Mouse (Mus musculus): Measurements from ENCODE around the gene Rack1. TPM values are rescaled to one million over a fixed set of nuclear protein-coding genes. Genes with fewer than 3 reads are reported as not detected.

Rack1 gene
- polyA plus RNA-seq, 1 experiment: 1,489 TPM

DNA sequence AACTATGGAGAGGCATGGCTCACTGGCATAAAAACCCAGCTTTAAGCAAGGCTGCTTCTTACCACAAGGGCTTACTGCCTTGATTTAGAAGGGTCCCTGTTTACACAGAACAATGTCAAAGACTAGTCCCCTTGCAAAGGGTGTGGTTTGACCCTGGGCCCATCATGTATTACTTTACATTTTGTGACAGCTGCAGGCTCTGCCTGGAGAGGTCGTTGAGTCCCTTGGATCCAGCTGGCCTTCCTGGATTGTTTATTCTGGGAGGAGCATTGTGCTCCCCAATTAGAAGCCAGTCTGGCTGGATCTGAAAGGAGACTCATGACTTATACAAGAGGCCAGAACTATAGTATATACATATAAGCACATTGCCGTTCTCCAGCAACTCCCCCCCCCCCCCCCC, 50.1 kb downstream of the Rack1 start:
- Histone ChIP-seq H3K4me3 (replicated peaks; ENCODE audit: extremely low read depth, low read depth, low read length) (no peak overlapping the region), H3K4me1 (ENCODE audit: control insufficient read depth, insufficient read depth, low read length) (peaks cover 7% of the 10 kb centered on the region)
- no peak for DNase-seq
- WGBS: 34% methylated on average over 2 of the region's 2 CpGs
- TF ChIP-seq POLR2A (IDR thresholded peaks at IDR 0.05; ENCODE audit: borderline replicate concordance, extremely low read depth, low read depth, low read length): no peak
- no peak for TF ChIP-seq CTCF (IDR thresholded peaks at IDR 0.05; ENCODE audit: insufficient read depth, low read length)

GRCm38 (mm10) chr11:48851270-48851995, 51.3 kb downstream of the Rack1 start:
- Histone ChIP-seq H3K4me3 (replicated peaks; ENCODE audit: extremely low read depth, low read depth, low read length) (no peak overlapping the region), H3K4me1 (ENCODE audit: control insufficient read depth, insufficient read depth, low read length) (peaks cover 7% of the 10 kb centered on the region)
- DNase-seq: no peak
- TF ChIP-seq POLR2A (IDR thresholded peaks at IDR 0.05; ENCODE audit: borderline replicate concordance, extremely low read depth, low read depth, low read length) (no peak), CTCF (IDR thresholded peaks at IDR 0.05; ENCODE audit: insufficient read depth, low read length) (0 out of 2 replicates have a peak, but pooled peaks have one; percentile 24)
- 82% methylated on average over 4 of the region's 4 CpGs for WGBS

GRCm38 (mm10) chr11:48852190-48852589, 52.1 kb downstream of the Rack1 start:
- DNase-seq: no peak
- WGBS: 78% methylated on average over 4 of the region's 4 CpGs
- TF ChIP-seq POLR2A (IDR thresholded peaks at IDR 0.05; ENCODE audit: borderline replicate concordance, extremely low read depth, low read depth, low read length) (no peak), CTCF (IDR thresholded peaks at IDR 0.05; ENCODE audit: insufficient read depth, low read length) (no peak)
- H3K4me1 ChIP-seq (ENCODE audit: control insufficient read depth, insufficient read depth, low read length): peaks cover 7% of the 10 kb centered on the region
- no peak overlapping the region for H3K4me3 ChIP-seq (replicated peaks; ENCODE audit: extremely low read depth, low read depth, low read length)

DNA sequence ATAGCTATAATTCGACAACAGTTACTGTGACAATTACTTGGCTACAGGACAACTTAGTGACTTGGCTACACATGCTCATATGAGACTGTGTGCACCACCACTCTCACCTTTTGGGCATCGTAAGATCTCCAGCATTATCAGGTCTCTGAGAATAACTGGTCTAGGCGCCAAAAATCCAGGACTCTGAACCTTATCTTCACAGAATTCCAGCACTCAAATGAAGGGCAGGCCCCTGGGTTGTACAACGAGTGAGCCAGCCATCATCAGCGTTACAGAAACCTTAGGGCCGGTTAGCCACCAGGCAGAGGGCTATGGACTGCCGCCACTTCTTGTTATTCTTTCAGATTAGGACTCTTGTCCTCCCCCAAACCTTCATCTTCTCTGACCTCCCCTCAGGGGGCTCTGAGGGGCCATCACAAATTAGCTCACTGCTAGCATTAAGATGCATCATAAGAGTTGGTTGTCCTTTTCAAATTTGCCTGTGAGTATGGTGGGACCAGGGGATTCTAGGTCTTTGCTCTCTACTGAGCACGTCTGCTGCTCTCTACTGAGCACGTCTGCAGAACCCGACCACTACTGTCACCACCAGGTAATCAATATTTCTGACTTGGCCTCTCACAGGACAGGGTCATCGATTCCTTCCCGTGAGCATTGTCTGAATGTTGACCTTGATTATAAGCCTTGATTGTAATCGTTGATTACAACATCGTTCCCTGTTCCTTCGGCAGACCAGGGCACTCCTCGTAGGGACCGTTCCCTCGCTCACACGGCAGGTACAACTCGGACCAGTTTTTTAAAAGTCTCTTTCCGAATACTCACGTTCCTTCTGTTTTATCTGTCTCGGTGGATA, 52.7 kb downstream of the Rack1 start:
- Histone ChIP-seq H3K4me1 (ENCODE audit: control insufficient read depth, insufficient read depth, low read length) (peaks cover 7% of the 10 kb centered on the region), H3K4me3 (replicated peaks; ENCODE audit: extremely low read depth, low read depth, low read length) (peak overlapping the region; percentile 76)
- no peak for DNase-seq
- WGBS: 14% methylated on average over 23 of the region's 23 CpGs
- no peak for TF ChIP-seq CTCF (IDR thresholded peaks at IDR 0.05; ENCODE audit: insufficient read depth, low read length)
- TF ChIP-seq POLR2A (IDR thresholded peaks at IDR 0.05; ENCODE audit: borderline replicate concordance, extremely low read depth, low read depth, low read length): no peak

DNA sequence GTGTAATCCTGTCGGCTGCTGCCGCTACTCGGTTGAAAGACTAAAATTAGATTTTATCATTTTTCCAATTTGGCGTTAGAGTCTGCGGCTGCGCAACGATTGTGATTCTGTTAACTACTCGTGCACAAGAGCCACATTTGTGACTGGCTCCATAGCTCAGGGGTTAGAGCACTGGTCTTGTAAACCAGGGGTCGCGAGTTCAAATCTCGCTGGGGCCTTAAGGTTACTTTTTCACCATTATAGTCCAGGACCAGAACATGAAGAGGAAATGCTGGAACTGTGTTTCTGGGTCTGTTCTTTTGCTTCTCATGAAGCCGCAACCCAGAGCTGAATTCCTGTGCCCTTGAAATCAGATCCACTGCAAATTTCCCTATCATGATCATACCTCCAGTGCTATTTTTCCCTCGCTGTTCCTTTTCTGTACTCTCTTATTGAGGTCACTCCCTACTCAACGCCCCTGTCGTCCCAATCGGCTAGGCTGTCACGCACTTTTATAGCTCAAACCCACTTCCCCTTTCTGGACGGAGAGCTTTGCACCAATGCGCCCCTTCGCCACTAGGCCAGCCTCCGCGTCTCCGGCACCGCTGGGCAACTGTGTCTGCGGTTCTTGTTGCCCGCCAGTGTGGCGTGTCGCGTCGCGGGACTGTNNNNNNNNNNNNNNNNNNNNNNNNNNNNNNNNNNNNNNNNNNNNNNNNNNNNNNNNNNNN, 53.5 kb downstream of the Rack1 start:
- peaks cover 7% of the 10 kb centered on the region for H3K4me1 ChIP-seq (ENCODE audit: control insufficient read depth, insufficient read depth, low read length)
- H3K4me3 ChIP-seq (replicated peaks; ENCODE audit: extremely low read depth, low read depth, low read length): peak overlapping the region; percentile 76
- 5% methylated on average over 31 of the region's 31 CpGs for WGBS
- DNase-seq: peak; percentile 92
- 0 out of 2 replicates have a peak, but pooled peaks have one; percentile 7 for TF ChIP-seq POLR2A (IDR thresholded peaks at IDR 0.05; ENCODE audit: borderline replicate concordance, extremely low read depth, low read depth, low read length)
- no peak for TF ChIP-seq CTCF (IDR thresholded peaks at IDR 0.05; ENCODE audit: insufficient read depth, low read length)

Other genes starting within 250 kb of the Rack1 start
- gene Trim41, start 17.0 kb downstream of the Rack1 start, polyA plus RNA-seq (2012; rRNA removed): 28.9 and 32.4 TPM in 2 replicates
- gene Trim7, start 25.8 kb downstream of the Rack1 start, polyA plus RNA-seq (2012; rRNA removed): 7.8 and 11.6 TPM in 2 replicates
- gene Gm12184, start 26.3 kb downstream of the Rack1 start, polyA plus RNA-seq (2012; rRNA removed): 5.3 TPM in 2 replicates
- gene Irgm1, start 71.4 kb downstream of the Rack1 start, polyA plus RNA-seq (2012; rRNA removed): 7.3 and 11.5 TPM in 2 replicates
- 0.43 and 0.66 TPM in 2 replicates for gene Gm5431, start 101.9 kb downstream of the Rack1 start, polyA plus RNA-seq (2012; rRNA removed)
- gene Psme2b, start 145.9 kb downstream of the Rack1 start, polyA plus RNA-seq (2012; rRNA removed): 5.3 and 8.4 TPM in 2 replicates
- gene Olfr56, start 178.6 kb downstream of the Rack1 start, polyA plus RNA-seq (2012; rRNA removed): 0.18 and 0.66 TPM in 2 replicates
- 7.4 and 7.6 TPM in 2 replicates for gene 9930111J21Rik1, start 179.1 kb downstream of the Rack1 start, polyA plus RNA-seq (2012; rRNA removed)
- 0.58 and 0.62 TPM in 2 replicates for gene Gm12185, start 191.9 kb downstream of the Rack1 start, polyA plus RNA-seq (2012; rRNA removed)
- 0.68 and 1.7 TPM in 2 replicates for gene Tgtp1, start 193.8 kb downstream of the Rack1 start, polyA plus RNA-seq (2012; rRNA removed)